Mouse (Mus musculus) left cerebral cortex, postnatal 4 days (tissue): ENCODE results near the gene Hmgcl. TPM values are rescaled to one million over a fixed set of nuclear protein-coding genes. Genes with fewer than 3 reads are reported as not detected.

Experiments used
- DNase-seq: peaks from one replicate; pipeline ENCODE4 v3.0.0-alpha.2; 2022
- intact Hi-C: fragments of 180-260 bp; cut with DNase I; formaldehyde crosslinking; loops from one replicate; pipeline ENCODE4 v1.15.1; 2025
- total RNA-seq, 2 experiments: library from RNA; stranded (reverse); gene quantifications; 2 replicates each; pipeline ENCODE4 v1.2.3; 2021

Gene Hmgcl
- total RNA-seq, 2 experiments from 2014 or later: 30.2 to 33.9 TPM

- intact Hi-C loops: no loop called here
- no peak for DNase-seq
Measured at GRCm38 (mm10) chr4:135981524-135982063, 35.3 kb downstream of the Hmgcl start.

DNA sequence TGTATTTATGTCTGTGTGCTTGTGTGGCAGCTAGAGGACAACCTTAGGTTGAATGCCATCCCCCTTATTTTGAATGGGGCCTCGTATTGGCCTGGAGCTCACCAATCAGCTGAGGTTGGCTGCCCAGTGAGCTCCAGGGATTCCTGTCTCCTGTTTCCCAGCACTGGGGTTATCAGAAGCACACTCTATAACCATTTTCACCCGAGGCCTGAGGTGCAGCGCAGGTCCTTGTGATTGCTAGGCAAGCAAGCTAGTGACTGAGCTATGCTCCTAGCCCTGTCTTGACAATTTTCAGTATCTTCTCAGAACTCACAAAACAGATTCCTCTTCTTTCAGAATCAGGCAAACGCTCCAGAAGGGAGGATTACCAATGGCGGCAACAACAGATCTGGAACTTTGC, 38.3 kb downstream of the Hmgcl start:
- DNase-seq: no peak
- intact Hi-C loops: no loop called here

GRCm38 (mm10) chr4:135985193-135985592, 38.9 kb downstream of the Hmgcl start:
- DNase-seq: no peak
- intact Hi-C loops: no loop called here

DNA sequence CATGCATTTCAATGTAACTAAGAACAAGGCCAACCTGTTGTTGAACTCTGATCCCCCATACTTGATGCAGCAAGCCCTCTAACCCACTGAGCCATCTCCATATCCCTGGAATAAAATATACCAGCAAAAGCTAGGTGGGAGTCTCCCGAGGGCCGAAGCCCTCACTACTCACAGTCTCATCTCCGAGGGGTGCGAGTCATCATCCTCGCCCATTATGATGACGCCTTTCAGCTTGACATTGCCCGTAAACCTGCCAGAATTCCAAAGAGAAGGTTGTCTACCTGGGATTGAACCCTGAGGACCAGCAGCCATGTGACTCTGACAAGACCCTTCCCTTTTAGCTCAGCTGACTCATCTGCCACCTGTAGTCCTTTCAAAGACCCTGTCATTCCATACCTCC, 39.5 kb downstream of the Hmgcl start:
- intact Hi-C loops: no loop called here
- no peak for DNase-seq

DNA sequence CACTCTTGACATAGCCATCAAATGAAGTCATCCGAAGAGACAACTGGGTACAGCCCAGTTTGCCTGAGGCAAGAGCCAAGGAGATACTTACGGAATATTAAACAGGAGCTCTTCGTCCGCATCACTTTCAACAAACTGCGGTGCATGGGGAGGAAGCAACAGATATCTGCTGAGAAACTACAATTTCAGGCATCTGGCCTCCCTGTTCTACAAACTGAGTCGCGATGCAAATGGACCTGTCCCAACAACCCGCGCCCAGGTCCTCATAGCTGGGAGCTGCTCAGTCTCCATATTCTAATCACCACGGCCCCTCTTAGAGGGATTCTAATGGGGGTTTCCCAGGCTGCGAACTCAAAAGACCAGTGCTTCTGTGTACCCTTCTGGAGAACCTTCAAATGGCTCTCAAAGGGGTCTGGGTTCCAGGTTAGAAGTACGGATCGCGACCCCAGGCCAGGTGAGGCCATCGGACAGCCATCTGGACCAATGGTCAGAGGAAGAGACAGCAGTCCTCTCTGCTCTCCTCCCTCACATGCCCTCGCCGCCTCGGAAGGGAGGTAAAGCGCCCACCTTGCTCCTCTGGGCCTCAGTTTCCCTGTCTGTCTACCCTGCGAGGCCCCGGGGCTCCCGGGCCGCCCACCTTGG, 40.2 kb downstream of the Hmgcl start:
- intact Hi-C loops: no loop called here
- DNase-seq: no peak

GRCm38 (mm10) chr4:135986943-135987710, 40.9 kb downstream of the Hmgcl start, which contains the start of gene Pithd1:
Pithd1 (minus strand) TSS chr4:135987264.
- peak; percentile 93 for DNase-seq
- intact Hi-C loops: no loop called here

DNA sequence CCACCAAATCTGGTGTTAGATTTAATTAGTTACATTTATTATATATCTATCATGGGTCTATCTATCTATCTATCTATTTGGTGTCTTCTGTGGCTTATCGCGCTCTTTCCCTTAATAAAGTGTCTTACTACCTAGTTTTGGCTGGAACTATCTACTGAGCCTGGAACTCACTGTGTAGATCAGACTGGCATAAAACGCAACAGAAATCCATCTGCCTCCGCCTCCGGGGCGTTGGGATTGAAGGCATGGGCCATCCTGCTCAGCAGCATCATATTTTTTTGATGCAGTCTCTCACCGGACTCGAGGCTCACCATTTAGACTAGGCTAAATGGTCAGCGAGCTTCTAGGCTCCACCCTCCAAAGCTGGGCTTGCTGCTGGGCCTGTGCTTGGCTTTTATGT, 41.5 kb downstream of the Hmgcl start:
- DNase-seq: peak; percentile 36
- intact Hi-C loops: no loop called here

- DNase-seq: no peak
- intact Hi-C loops: no loop called here
Measured at GRCm38 (mm10) chr4:135993941-135994340, 47.7 kb downstream of the Hmgcl start.

DNA sequence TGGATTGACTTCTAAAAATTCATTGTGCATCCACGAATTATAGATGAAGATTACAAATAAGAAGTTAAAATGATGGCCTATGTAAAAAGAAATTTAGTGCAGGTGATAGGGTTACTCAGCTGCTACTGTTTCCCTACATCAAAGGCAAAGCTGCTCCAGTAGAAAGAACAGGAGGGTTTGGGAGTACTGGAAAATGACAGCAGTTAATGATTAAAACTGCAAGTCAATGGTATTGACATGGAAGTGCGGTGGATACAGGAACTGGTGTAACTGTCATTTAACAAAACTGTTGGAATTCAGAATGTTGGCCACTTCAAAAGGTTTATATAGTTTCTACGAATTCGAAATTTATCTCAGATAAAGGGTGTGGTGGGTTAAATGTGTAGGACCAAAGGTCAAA, 48.9 kb downstream of the Hmgcl start:
- intact Hi-C loops: no loop called here
- DNase-seq: no peak

DNA sequence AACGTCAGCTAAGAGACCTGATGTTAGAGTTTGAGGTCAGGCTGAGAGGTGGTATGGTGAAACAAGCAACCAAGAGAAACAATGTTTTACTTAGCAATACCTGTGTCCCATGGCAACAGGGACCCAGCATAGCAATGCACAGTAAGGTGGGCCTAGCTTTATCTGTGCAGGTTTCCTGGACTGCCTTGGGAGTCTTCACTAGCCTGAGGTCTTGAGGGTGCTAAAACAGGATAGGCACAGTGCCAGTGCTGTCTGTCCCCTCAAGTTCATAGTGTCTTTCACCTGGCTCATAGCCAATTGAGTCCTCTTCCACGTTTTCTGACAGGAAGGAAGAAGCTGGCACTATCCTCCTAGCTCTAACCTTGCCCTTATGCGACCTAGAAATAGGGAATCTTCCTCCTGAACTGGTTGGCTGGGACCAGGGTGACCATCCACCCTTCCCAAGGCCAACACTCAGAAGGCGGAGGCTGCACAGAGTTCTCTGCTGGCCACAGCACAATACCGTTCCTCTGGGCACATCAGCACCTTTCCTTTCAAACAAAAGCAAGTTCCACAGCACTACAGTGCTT, 57.9 kb downstream of the Hmgcl start:
- intact Hi-C loops: no loop called here
- DNase-seq: no peak

- intact Hi-C loops: no loop called here
- DNase-seq: no peak
Measured at GRCm38 (mm10) chr4:136004921-136005320, 58.7 kb downstream of the Hmgcl start.

DNA sequence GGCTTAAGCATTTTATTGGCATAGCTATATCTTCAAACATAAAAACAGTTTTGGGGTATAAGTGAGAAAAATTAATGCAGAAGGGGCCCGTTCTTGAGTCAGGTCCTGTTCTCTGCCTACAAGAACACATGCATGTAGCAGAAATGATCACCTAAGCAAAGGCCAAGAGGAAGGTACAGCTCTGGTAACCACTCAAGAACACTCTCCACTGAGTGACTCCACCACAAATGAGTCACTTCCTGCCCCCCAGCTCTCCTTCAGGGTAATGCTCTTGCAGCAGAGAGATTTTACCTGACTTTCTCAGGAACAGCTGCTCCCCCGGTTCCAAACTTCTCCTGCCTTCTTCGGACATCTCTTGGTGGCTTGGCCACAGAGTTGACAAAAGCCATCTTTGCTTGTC, 60.6 kb downstream of the Hmgcl start:
- no peak for DNase-seq
- intact Hi-C loops: no loop called here

DNA sequence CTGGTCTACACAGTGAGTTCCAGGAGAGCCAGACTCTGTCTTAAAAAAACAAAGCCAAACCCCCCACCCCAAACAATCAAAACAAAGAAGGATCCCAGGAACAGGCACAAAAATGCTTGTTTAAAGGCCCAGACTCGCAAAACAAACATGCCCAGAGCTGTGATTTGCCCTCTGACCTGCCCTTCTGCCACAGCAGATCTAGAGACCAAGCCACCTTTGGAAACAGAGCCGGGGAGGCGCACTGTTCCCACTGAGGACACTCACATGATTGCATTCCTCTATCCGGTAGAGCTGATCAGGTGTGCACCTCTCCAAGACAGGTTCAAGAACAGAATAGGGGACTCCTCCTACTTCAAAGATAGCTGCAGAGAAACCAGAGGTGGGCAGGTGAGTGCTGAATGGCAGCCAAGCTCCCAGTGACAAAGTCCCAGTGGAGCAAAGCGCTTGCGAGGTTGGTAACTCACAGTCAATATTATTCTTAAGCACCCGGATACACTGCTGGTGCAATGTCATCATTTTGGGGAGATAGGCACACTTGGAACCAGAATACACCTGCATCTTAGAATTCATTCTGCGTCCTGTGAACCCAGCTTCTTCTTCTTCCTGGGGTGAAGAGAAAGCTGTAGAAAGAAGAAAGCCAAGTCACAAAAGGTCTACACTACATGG, 62.7 kb downstream of the Hmgcl start:
- DNase-seq: no peak
- intact Hi-C loops: no loop called here

DNA sequence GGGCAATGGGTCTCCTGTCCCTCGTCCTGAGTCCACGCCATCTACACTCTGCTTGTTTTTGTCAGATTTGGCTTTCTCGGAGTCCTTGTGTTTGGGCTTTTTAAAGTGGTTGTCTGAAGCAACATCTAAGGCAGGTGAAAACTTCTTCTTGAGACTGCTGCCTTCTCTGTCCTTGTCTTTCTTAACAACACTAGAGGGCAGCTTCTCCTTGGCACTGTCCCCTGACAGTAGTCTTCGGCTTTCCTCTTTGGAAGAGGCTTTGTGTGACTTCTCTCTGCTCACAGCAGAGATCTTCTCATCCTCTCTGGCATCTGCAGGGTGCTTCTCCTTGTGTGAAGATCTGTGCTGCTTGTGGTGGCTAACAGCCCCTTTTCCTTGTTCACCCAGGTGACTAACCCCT, 64.3 kb downstream of the Hmgcl start:
- intact Hi-C loops: no loop called here
- DNase-seq: no peak

Other genes starting within 250 kb of the Hmgcl start
- under 1 TPM; 0.24 to 0.26 TPM for gene Il22ra1, start 218.3 kb upstream of the Hmgcl start, total RNA-seq
- under 1 TPM; 0.81 to 0.86 TPM for gene Myom3, start 186.7 kb upstream of the Hmgcl start, total RNA-seq
- 100 to 1,000 TPM; 103 to 120 TPM for gene Srsf10, start 90.7 kb upstream of the Hmgcl start, total RNA-seq
- gene Pnrc2, start 72.6 kb upstream of the Hmgcl start, total RNA-seq: 10 to 100 TPM; 41.1 to 45.2 TPM
- under 1 TPM; 0.12 to 0.16 TPM for gene Cnr2, start 51.1 kb upstream of the Hmgcl start, total RNA-seq
- gene Fuca1, start 25.7 kb upstream of the Hmgcl start, total RNA-seq: 10 to 100 TPM; 44.2 to 46.8 TPM
- gene Gale, start 17.3 kb downstream of the Hmgcl start, total RNA-seq: 10 to 100 TPM; 30.9 to 35.8 TPM
- 100 to 1,000 TPM; 110 to 122 TPM for gene Lypla2, start 26.2 kb downstream of the Hmgcl start, total RNA-seq
- 10 to 100 TPM; 31.0 to 38.1 TPM for gene Pithd1, start 40.8 kb downstream of the Hmgcl start, total RNA-seq
- gene Eloa, start 75.3 kb downstream of the Hmgcl start, total RNA-seq: 10 to 100 TPM; 34.9 to 36.1 TPM
- 100 to 1,000 TPM; 347 to 361 TPM for gene Rpl11, start 107.0 kb downstream of the Hmgcl start, total RNA-seq
- gene Id3, start 197.0 kb downstream of the Hmgcl start, total RNA-seq: 10 to 100 TPM; 50.9 to 52.7 TPM
- 1 to 10 TPM; 1.4 to 1.5 TPM for gene E2f2, start 225.9 kb downstream of the Hmgcl start, total RNA-seq